Mouse (Mus musculus) midbrain, embryonic 12.5 days (tissue): ENCODE measurements around the gene Ccdc33. TPM values are rescaled to one million over a fixed set of nuclear protein-coding genes. Genes with fewer than 3 reads are reported as not detected.

ENCODE experiments used
- ATAC-seq: fragments of 200-750 bp; cut with Nextera tagmentation; 2 replicates; pipeline ENCODE4 v1.8.0; 2017; ENCODE audit warnings: low read depth, moderate TSS enrichment, moderate library complexity; ENCODE audit not compliant: low FRiP score
- H3K27ac ChIP-seq: fragments of 300-500 bp; sonication (generic); replicated peaks from 2 replicates; pipeline ENCODE4 v1.5.1; 2016; ENCODE audit warnings: mild to moderate bottlenecking
- H3K27me3 ChIP-seq: fragments of 300-500 bp; sonication (generic); 2 replicates; pipeline ENCODE4 v1.6.1; 2016; ENCODE audit warnings: mild to moderate bottlenecking
- H3K36me3 ChIP-seq: fragments of 300-500 bp; sonication (generic); 2 replicates; pipeline ENCODE4 v1.6.1; 2016
- H3K4me1 ChIP-seq: fragments of 300-500 bp; sonication (generic); 2 replicates; pipeline ENCODE4 v1.6.1; 2016
- H3K4me2 ChIP-seq: fragments of 300-500 bp; sonication (generic); replicated peaks from 2 replicates; pipeline ENCODE4 v1.6.1; 2016; ENCODE audit warnings: mild to moderate bottlenecking, moderate library complexity
- H3K4me3 ChIP-seq: fragments of 300-500 bp; sonication (generic); 2 replicates; pipeline ENCODE4 v1.5.1; 2016; ENCODE audit warnings: mild to moderate bottlenecking
- H3K9ac ChIP-seq: fragments of 300-500 bp; sonication (generic); replicated peaks from 2 replicates; pipeline ENCODE4 v1.6.1; 2016; ENCODE audit warnings: mild to moderate bottlenecking, moderate library complexity
- H3K9me3 ChIP-seq: fragments of 300-500 bp; sonication (generic); 2 replicates; pipeline ENCODE4 v1.6.1; 2016; ENCODE audit warnings: mild to moderate bottlenecking
- WGBS: fragments of 180-500 bp; shearing (Covaris S2); methylation state at CpG from one replicate; pipeline ENCODE4 v1.1.7; 2016; 5-methylcytosine and 5-hydroxymethylcytosine counted together
- polyA plus RNA-seq: library from polyadenylated mRNA; unstranded; fragments of >200 nt; fragmentation: Nextera tagmentation; extraction: Ambion mirVana; gene quantifications from 2 replicates; pipeline ENCODE4 v1.2.1, GENCODE M21; 2016

The Ccdc33 gene
- polyA plus RNA-seq, 1 experiment from 2014 or later: 0.64 TPM

DNA sequence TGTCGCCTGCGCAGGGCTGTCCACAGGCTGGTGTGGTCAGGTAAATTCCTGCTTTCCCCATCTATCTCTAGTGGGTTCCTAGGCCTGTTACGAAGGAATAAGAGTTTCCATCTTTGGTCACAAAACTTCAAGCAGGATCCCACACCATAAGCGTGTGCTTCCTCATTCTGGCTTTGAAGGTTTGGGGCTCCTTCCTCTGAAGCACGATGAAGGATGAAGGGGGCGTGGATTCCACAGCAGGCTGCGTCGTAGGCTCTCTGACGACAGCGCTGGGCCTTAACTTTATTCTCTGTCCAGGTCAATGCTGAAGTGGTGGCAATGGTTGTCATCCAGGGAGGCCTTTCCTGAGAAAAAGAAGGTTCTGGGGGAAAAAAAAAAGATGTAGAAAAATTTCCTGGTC is 138.1 kb downstream of the Ccdc33 start:
- no peaks in the 10 kb centered on the region for H3K4me1 ChIP-seq
- no peak overlapping the region for H3K4me2 ChIP-seq
- no peaks in the 10 kb centered on the region for H3K36me3 ChIP-seq
- no peak overlapping the region for H3K27ac ChIP-seq
- 80% methylated on average over 10 of the region's 10 CpGs for WGBS
- H3K9me3 ChIP-seq: no peaks in the 10 kb centered on the region
- no peak for ATAC-seq
- H3K27me3 ChIP-seq: no peaks in the 10 kb centered on the region
- no peak overlapping the region for H3K9ac ChIP-seq
- H3K4me3 ChIP-seq: no peak overlapping the region

DNA sequence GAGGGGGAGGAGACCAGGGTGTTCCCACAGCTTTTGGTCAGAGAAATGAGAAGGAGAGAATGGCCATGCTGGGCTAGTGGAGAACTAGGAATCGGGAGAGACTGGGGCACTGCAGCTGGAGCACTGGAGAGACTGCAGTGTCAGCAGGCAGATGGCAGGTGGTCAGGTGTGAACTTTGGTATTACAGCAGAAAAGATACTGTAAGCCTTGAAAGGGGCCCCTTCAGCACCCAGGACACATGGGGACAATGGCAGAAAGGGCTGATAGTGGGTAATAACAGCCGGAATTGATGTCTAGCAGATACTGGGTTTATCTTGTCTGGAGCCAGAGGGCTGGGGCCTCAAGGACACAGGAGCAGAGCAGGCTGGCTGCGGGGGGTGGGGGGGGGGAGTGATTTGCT is 139.8 kb downstream of the Ccdc33 start:
- WGBS: 72% methylated on average over 3 of the region's 3 CpGs
- Histone ChIP-seq H3K36me3 (no peaks in the 10 kb centered on the region), H3K27me3 (no peaks in the 10 kb centered on the region), H3K9me3 (no peaks in the 10 kb centered on the region), H3K4me1 (no peaks in the 10 kb centered on the region), H3K9ac (no peak overlapping the region), H3K4me2 (no peak overlapping the region), H3K27ac (no peak overlapping the region), H3K4me3 (no peak overlapping the region)
- ATAC-seq: no peak

Other genes with a start within 250 kb of the Ccdc33 start
- 135 and 144 TPM in 2 replicates for gene Ubl7, start 207.8 kb downstream of the Ccdc33 start, polyA plus RNA-seq
- gene Sema7a, start 178.7 kb downstream of the Ccdc33 start, polyA plus RNA-seq: 0.64 and 1.0 TPM in 2 replicates
- 0.42 TPM in 1 of 2 replicates, not detected in the other for gene Cyp11a1, start 112.4 kb downstream of the Ccdc33 start, polyA plus RNA-seq
- gene Stra6, start 55.0 kb downstream of the Ccdc33 start, polyA plus RNA-seq: 8.6 and 9.1 TPM in 2 replicates
- 25.1 and 42.6 TPM in 2 replicates for gene Islr, start 85.5 kb upstream of the Ccdc33 start, polyA plus RNA-seq
- 27.0 and 27.8 TPM in 2 replicates for gene Islr2, start 85.5 kb upstream of the Ccdc33 start, polyA plus RNA-seq
- gene Pml, start 131.0 kb upstream of the Ccdc33 start, polyA plus RNA-seq: 9.7 and 9.8 TPM in 2 replicates
- gene Stoml1, start 134.3 kb upstream of the Ccdc33 start, polyA plus RNA-seq: 64.1 and 65.2 TPM in 2 replicates
- 13.4 and 20.1 TPM in 2 replicates for gene Loxl1, start 194.4 kb upstream of the Ccdc33 start, polyA plus RNA-seq